Mouse (Mus musculus): ENCODE measurements around the gene RPS10-NUDT3. TPM values are rescaled to one million over a fixed set of nuclear protein-coding genes. Genes with fewer than 3 reads are reported as not detected.
A peak's percentile ranks its signal among the peaks of the same experiment; 100 is the strongest.

RPS10-NUDT3 gene
- polyA plus RNA-seq, 1 experiment from 2014 or later: not detected

- Histone ChIP-seq H3K27ac (peak overlapping the region; percentile 91), H3K9me3 (no peaks in the 10 kb centered on the region), H3K4me2 (peak overlapping the region; percentile 70), H3K9ac (peak overlapping the region; percentile 96), H3K36me3 (peaks cover 3% of the 10 kb centered on the region; the same call in 1 of the 2 replicates), H3K4me3 (replicated peaks) (peak overlapping the region; percentile 89), H3K27me3 (replicated peaks) (no peaks in the 10 kb centered on the region), H3K4me1 (peaks cover 11% of the 10 kb centered on the region; the same call in 1 of the 2 replicates)
- WGBS: under 1% methylated on average over 74 of the region's 80 CpGs
- ATAC-seq (ENCODE audit: insufficient read depth, low FRiP score, low read depth): peak; percentile 50; the same call in 1 of the 2 replicates
Observed at GRCm38 (mm10) chr17:27622611-27623359, 12.2 kb downstream of the RPS10-NUDT3 start.

DNA sequence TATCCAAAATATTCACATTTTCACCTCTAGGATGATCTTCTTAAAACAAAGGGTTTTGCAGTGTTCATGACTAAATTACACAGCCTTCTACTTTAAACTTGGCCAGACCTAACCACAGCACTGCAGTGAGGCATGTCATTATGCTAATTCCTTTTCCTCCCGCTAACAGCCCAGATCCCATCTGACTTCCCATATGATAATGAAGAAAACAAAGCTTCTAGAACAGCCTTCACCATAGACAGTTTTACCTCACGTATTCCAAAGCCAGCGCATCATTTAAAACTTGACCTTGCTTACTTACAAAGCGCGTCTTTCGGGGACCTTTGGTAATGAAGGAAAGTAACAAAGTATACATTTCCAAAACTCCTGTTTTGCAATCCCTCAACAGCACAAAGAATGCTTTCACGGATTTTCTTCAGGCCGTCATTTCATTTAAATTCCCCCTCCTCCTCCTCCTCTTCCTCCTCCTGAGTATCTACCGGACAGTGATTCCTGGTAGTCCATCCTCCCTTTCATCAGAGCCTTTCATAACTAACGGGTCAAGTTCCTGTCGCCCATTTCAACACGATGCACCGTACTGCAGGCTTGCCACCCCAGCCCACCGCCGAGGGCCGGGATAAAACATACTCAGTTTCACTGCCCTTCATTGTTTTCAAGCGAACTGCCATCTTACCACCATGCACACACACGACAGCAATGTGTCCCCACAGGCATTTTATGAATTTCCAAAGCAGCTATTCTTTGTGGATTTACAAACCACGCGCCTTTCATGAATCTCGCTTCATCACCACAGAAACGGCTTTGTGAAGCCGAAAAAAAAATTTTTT is 13.1 kb downstream of the RPS10-NUDT3 start:
- Histone ChIP-seq H3K4me2 (peak overlapping the region; percentile 70), H3K4me3 (replicated peaks) (peak overlapping the region; percentile 89), H3K9me3 (no peaks in the 10 kb centered on the region)

DNA sequence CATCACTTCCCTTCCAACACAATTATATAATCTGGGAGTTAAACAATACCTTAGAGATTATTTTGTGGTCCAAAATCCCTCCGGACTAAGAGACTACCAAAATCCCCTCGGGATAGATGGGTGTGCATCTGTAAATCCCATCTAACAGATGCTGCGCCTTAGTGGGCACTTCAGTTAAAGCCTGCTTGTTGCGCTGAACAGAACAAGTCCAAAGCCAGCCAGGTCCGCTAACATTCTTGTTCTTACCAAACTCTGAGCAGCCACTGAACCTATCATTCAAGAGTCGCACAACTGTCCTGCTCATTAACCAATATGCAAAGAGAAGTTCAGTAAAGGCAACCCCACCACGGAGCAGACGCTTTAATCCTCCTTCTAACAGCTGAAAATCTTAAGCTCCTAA is 13.9 kb downstream of the RPS10-NUDT3 start:
- Histone ChIP-seq H3K27me3 (replicated peaks) (no peaks in the 10 kb centered on the region), H3K9ac (no peak overlapping the region), H3K4me3 (replicated peaks) (peak overlapping the region; percentile 89; the same call in 1 of the 2 replicates), H3K36me3 (peaks cover 4% of the 10 kb centered on the region; the same call in 1 of the 2 replicates), H3K4me2 (peak overlapping the region; percentile 70), H3K9me3 (no peaks in the 10 kb centered on the region), H3K4me1 (peaks cover 7% of the 10 kb centered on the region; the same call in 1 of the 2 replicates), H3K27ac (no peak overlapping the region)
- no peak for ATAC-seq (ENCODE audit: insufficient read depth, low FRiP score, low read depth)
- WGBS: 44% methylated on average over 8 of the region's 8 CpGs

More for the DNA sequence above, 13.1 kb downstream of the RPS10-NUDT3 start:
- ATAC-seq (ENCODE audit: insufficient read depth, low FRiP score, low read depth): no peak
- 3% methylated on average over 23 of the region's 23 CpGs for WGBS
- Histone ChIP-seq H3K27ac (peak overlapping the region; percentile 91), H3K9ac (peak overlapping the region; percentile 96; the same call in 1 of the 2 replicates), H3K27me3 (replicated peaks) (no peaks in the 10 kb centered on the region), H3K36me3 (peaks cover 4% of the 10 kb centered on the region; the same call in 1 of the 2 replicates), H3K4me1 (peaks cover 9% of the 10 kb centered on the region; the same call in 1 of the 2 replicates)

GRCm38 (mm10) chr17:27615388-27615787 is 19.6 kb downstream of the RPS10-NUDT3 start:
- Histone ChIP-seq H3K27me3 (replicated peaks) (no peaks in the 10 kb centered on the region), H3K9ac (no peak overlapping the region), H3K4me2 (no peak overlapping the region), H3K36me3 (peaks cover 4% of the 10 kb centered on the region), H3K4me3 (replicated peaks) (no peak overlapping the region), H3K27ac (no peak overlapping the region), H3K4me1 (peaks cover 10% of the 10 kb centered on the region), H3K9me3 (no peaks in the 10 kb centered on the region)
- ATAC-seq (ENCODE audit: insufficient read depth, low FRiP score, low read depth): no peak
- 74% methylated on average over 7 of the region's 7 CpGs for WGBS

- Histone ChIP-seq H3K9ac (no peak overlapping the region), H3K4me3 (replicated peaks) (no peak overlapping the region), H3K27me3 (replicated peaks) (no peaks in the 10 kb centered on the region), H3K9me3 (no peaks in the 10 kb centered on the region), H3K4me1 (peaks cover 10% of the 10 kb centered on the region), H3K27ac (no peak overlapping the region), H3K36me3 (peaks cover 4% of the 10 kb centered on the region), H3K4me2 (no peak overlapping the region)
- no peak for ATAC-seq (ENCODE audit: insufficient read depth, low FRiP score, low read depth)
- WGBS: 81% methylated on average over 4 of the region's 4 CpGs
Observed at GRCm38 (mm10) chr17:27613016-27613415, 22.0 kb downstream of the RPS10-NUDT3 start.

DNA sequence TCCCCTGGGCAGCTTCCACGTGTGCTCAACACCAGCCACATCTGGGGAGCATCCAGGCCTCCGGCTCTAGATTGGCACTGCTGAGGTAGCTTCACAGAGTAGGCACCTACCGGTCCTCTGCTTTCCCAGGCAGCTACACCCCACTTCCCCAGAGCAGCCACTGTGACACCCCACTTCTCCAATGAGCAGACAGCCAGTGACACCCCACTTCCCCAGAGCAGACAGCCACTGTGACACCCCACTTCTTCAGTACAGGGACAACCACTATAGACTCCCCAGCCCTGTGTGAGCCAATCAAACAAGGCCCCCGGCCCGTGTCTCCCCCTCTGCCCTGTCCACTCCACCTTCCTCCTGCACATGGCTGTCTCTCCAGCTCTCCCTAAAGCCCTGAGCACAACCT is 23.0 kb downstream of the RPS10-NUDT3 start:
- Histone ChIP-seq H3K9ac (no peak overlapping the region), H3K36me3 (no peaks in the 10 kb centered on the region; the same call in 1 of the 2 replicates), H3K9me3 (no peaks in the 10 kb centered on the region), H3K4me2 (no peak overlapping the region), H3K4me3 (replicated peaks) (no peak overlapping the region), H3K27me3 (replicated peaks) (no peaks in the 10 kb centered on the region), H3K27ac (no peak overlapping the region), H3K4me1 (peaks cover 10% of the 10 kb centered on the region)
- no peak for ATAC-seq (ENCODE audit: insufficient read depth, low FRiP score, low read depth)
- WGBS: 80% methylated on average over 5 of the region's 5 CpGs

- Histone ChIP-seq H3K9ac (no peak overlapping the region), H3K4me2 (no peak overlapping the region), H3K4me3 (replicated peaks) (no peak overlapping the region), H3K4me1 (peaks cover 10% of the 10 kb centered on the region), H3K27me3 (replicated peaks) (no peaks in the 10 kb centered on the region), H3K9me3 (no peaks in the 10 kb centered on the region), H3K27ac (no peak overlapping the region), H3K36me3 (no peaks in the 10 kb centered on the region; the same call in 1 of the 2 replicates)
- no peak for ATAC-seq (ENCODE audit: insufficient read depth, low FRiP score, low read depth)
- 49% methylated on average over 3 of the region's 3 CpGs for WGBS
Observed at GRCm38 (mm10) chr17:27611519-27611884, 23.5 kb downstream of the RPS10-NUDT3 start.

DNA sequence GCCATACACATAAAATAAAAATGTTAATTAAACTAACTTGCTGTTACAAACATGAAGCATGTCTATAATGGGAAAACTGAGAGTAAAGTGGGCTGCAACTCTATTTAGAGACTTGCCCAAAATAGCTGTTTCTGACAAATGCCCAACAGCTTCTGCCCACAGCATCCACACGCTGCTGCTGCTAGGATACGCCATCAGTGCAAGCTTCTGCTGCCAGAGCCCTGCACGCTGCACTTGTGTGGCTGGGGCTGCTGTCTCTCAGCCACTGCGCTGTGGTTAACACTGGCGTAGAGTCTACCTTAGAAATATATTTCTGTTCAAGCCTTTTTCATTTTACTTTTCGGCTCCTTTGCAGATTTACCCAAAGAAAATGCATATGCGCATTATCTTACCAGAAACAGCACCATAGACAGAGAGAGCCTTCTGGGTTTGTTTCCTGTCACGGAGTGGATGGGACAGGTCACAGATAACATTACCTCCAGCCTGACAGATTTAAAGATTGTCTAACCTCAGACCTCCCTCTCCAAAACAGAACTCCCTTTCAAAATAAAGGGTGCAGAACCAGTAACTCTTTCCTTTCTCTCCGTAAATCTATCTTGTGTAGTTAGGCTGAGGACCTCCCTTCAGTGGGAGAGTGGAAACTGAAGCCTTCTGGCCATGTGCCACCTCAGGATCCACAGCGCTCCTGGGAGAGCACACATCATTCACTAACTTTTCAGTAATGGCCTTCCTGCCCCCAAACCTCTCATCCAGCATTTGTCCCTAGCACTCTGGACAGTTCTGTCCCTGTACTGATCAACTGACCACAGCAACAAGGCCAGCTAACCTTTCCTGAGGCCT is 24.1 kb downstream of the RPS10-NUDT3 start:
- Histone ChIP-seq H3K4me2 (no peak overlapping the region), H3K9me3 (no peaks in the 10 kb centered on the region), H3K27ac (no peak overlapping the region), H3K4me3 (replicated peaks) (no peak overlapping the region), H3K4me1 (peaks cover 10% of the 10 kb centered on the region), H3K36me3 (no peaks in the 10 kb centered on the region; the same call in 1 of the 2 replicates), H3K27me3 (replicated peaks) (no peaks in the 10 kb centered on the region), H3K9ac (no peak overlapping the region)
- 70% methylated on average over 10 of the region's 10 CpGs for WGBS
- no peak for ATAC-seq (ENCODE audit: insufficient read depth, low FRiP score, low read depth)

DNA sequence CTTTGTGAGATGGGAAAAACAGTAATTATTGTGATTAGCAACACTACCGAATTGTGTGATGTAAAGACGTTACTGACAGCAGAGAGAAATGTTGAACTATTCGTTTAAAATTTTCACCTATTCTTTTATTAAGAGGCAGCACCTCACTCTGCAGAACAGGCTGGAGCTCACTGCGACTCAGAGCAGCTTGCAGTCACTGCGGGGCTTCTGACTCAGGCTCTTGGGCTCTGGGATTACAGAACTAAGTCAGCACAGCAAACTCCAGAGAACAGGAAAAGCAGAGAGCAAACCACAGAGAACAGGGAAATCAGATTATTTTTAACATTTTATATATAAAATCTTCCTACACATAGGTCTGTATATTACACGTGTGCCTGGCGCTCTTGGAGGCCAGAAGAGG is 25.4 kb downstream of the RPS10-NUDT3 start:
- WGBS: 88% methylated on average over 7 of the region's 7 CpGs
- Histone ChIP-seq H3K4me2 (no peak overlapping the region), H3K4me3 (replicated peaks) (no peak overlapping the region), H3K9ac (no peak overlapping the region), H3K27me3 (replicated peaks) (no peaks in the 10 kb centered on the region), H3K36me3 (no peaks in the 10 kb centered on the region; the same call in 1 of the 2 replicates), H3K4me1 (peaks cover 10% of the 10 kb centered on the region), H3K27ac (no peak overlapping the region), H3K9me3 (no peaks in the 10 kb centered on the region)
- no peak for ATAC-seq (ENCODE audit: insufficient read depth, low FRiP score, low read depth)

GRCm38 (mm10) chr17:27603522-27604234 is 31.3 kb downstream of the RPS10-NUDT3 start:
- ATAC-seq (ENCODE audit: insufficient read depth, low FRiP score, low read depth): no peak
- no peak overlapping the region for H3K4me3 ChIP-seq (replicated peaks)
- no peaks in the 10 kb centered on the region for H3K9me3 ChIP-seq
- H3K4me2 ChIP-seq: no peak overlapping the region
- 76% methylated on average over 21 of the region's 21 CpGs for WGBS
- no peak overlapping the region for H3K27ac ChIP-seq
- H3K4me1 ChIP-seq: 0 out of 2 replicates have a peak, but pooled peaks cover 8% of the 10 kb centered on the region
- no peak overlapping the region for H3K9ac ChIP-seq
- H3K27me3 ChIP-seq (replicated peaks): no peaks in the 10 kb centered on the region
- H3K36me3 ChIP-seq: no peaks in the 10 kb centered on the region; the same call in 1 of the 2 replicates

GRCm38 (mm10) chr17:27603036-27603435 is 32.0 kb downstream of the RPS10-NUDT3 start:
- Histone ChIP-seq H3K4me2 (no peak overlapping the region), H3K27ac (no peak overlapping the region), H3K36me3 (no peaks in the 10 kb centered on the region), H3K27me3 (replicated peaks) (no peaks in the 10 kb centered on the region), H3K9me3 (no peaks in the 10 kb centered on the region), H3K4me3 (replicated peaks) (no peak overlapping the region), H3K4me1 (0 out of 2 replicates have a peak, but pooled peaks cover 8% of the 10 kb centered on the region), H3K9ac (no peak overlapping the region)
- no peak for ATAC-seq (ENCODE audit: insufficient read depth, low FRiP score, low read depth)
- WGBS: 75% methylated on average over 2 of the region's 2 CpGs
